Mouse (Mus musculus) right cerebral cortex, postnatal 36 days (tissue): ENCODE results near the gene Tmprss9.

Experiments
- DNase-seq, 2 experiments: peaks; one replicate each; pipeline ENCODE4 v3.0.0; 2022; ENCODE audit warnings: low spot score in 2 of 2, mixed read lengths in 1 of 2

The Tmprss9 gene

DNA sequence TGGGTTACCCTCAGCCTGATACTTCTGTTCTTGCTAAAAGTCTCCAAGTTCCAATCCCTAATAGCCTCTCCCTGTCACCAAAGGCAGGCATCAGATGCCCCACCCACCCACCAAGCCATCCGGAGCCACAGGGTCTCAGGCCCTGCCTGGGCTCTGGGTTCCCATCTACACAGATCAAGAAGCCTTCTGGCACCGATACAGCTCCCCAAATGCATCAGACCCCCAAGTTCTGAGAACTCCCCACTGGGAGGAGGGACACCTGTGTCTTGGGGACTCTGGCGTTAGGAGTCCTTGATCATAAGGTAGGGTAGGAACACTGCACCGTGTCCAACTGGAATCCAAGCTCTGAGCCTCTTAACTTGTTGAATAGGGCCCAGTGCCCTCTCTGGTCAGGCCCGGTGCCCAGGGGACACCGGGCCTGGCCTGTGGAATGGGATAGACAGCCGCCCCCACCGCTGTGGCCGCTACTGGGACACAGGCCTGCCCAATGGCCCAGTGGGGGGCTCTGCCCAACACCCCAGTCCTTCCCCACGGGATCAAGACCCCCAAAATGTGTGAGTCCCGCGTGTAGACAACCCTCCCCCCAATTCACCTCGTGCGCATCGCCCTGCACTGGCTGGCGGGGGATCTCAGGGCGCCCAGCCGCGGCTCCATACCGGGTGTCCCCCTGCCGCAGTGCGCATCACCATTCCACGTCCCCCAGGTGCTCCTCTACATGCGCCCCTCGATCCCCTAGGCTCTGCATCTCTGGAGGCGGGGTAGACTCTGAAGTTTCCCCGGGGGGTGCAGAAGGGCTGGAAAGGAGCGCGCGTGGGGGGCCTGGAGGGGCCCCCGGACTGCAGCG is 28.3 kb upstream of the Tmprss9 start:
- no peak for DNase-seq

DNA sequence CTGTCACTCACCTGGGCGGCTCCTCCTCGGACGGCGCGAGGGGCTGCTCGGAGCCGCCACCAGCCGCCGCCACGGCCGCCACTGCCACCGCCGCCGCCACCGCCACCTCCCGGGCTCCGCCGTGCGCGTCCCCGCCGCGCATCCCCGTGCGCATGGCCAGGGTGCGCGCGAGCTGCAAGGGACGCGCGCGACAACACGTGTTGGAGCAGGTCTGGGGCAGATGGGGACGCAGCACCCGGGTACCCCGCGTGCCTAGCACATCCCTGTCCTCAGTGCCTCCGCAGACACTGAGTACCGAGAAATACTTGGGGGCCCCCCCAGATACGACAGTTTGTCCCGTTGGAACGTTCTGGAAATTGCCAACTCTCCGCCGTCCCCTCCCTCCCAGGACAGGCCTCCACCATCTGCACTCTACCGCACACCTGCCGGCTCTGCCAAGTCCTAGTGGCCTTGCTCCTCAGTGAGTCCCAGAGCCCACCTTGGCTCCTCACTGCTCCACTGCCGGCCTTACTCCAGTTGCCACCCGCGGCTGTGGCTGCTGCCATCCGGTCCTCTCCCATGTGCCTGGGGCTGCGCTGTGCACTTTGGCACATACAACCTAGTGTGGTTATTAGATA is 27.6 kb upstream of the Tmprss9 start, which contains the start of gene Lingo3:
TSS of gene Lingo3 (minus strand) at position 109 of the 617 bp plus-strand sequence.
- DNase-seq, result peak; percentile 47 to 48

DNA sequence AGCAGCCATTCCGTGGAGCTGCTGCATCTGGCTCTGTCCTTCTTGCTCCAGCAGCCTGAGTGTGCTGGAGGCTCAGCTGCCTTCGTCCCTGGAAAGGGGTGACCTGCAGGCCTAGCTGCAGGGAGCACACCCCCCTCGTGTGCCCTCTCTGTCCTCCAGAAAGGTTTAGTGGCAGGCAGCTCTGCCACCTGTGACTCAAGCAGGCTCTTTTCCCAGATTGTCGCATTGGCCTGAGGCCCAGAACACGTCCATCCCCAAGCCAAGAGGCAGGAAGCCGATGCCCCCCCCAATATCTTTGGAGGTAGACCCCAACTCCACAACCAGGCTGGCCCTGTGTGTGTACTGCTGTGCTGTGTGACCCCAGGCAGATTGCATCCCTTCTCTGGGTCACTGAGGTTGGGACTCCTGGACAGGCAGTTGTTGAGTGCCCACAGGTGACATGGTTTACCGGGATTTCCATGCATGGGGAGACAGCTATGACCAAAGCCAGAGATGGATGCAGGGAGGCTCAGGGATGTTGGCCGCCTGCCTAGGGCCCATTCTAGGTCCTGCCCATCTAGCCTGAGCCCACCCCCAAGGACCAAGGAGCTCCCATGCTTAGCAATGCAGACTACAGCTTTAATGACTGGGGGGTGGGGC is 26.5 kb upstream of the Tmprss9 start:
- DNase-seq, result no peak

DNA sequence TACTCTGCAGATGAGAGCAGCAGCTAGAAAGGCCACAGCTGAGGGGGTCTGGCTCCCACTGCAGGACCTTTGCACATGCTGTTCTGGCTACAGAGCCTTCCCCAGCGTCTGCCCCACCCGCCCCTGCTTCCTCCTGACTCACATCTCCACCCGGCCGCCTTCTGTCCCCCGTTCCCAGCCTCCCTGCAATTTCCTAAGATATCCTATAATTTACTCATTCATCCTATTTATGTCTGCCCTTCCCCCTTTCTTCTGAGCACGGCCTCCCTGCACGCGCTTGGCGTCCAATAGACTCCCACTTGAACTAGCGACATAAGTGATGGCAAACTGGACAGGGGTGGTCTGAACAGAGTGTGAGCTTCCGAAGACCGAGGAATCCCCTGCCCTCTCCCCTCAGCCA is 25.9 kb upstream of the Tmprss9 start:
- peak; percentile 58 to 61 for DNase-seq

DNA sequence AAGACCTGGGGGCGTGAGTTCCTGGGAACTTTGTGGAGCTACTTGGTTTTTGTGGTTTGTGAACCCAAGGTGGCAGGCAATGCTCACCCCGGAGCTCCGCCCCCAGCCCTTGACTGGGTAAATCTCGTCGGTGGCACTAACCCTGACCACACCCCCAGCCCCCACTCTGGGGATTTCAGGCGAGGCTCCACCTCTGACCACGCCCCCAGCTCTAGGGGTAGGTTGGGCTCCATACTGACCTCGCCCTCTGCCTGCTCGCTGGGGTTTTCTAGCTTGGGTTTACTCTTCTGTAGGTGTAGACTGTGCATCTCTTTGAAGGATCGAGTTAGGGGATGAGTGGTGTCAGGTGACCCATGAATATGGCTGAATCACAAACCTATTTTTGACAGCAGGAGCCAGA is 23.1 kb upstream of the Tmprss9 start:
- DNase-seq, result no peak

DNA sequence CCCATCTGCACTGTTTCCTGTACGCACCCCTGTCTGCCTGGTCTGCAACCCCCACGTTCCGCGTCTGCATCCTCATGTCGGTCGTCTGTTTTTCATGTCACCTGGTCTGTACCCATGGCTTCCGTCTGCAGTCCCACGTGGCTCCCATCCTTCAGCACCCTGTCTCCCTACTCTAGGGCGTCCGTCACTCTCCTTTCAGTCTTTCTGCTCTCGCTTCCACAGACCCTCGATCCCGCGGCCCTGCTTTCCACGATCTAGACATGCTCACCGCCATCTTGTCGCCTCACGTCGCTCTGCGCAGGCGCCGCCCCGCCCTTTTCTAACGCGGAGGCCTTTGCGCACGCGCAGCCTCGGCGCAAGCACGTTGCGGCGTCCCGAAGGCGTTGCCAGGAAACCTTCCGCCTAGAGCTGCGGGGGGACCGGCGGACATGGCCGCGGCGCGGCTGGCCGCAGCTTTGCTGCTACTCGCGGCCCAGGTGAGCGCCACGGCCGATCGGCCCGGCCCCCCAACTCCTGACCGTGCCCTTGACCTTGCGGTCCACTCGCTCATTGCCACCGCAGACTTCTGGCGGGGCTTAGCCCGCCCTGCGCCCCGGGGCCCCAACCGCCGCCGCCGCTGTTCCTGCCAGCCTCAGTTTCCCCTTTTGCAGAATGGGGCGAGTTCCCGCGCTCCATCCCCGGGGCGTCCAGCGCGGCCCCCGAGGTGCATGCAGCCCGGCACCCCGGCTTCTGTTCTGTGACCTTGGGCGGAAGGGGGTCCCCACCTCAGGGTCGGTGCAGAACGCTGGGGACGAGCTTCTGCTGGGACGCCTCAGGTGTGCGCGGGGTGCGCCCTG is 16.5 kb upstream of the Tmprss9 start, which contains the start of the genes Lsm7 and Sppl2b:
TSS of gene Lsm7 (minus strand) at position 297 of the 836 bp plus-strand sequence.
TSS of gene Sppl2b (plus strand) at position 363 of the 836 bp plus-strand sequence.
- DNase-seq, result peak; percentile 90 to 94

DNA sequence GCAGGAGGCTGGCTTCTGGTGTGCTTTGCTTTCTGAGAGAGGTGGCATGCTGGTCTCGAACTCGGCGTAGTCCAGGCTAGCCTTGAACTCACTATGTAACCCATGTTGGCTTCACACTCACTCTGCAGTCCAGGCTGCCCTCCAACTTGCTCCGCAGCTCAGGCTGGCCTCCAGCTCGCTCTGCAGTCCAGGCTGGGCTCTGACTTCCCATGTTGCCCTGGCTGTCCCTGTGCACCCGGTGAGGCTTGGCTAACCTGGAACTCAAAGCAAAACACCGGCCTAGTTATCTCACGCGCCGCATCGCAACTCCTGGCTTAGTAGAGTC is 15.9 kb upstream of the Tmprss9 start:
- DNase-seq, result no peak

DNA sequence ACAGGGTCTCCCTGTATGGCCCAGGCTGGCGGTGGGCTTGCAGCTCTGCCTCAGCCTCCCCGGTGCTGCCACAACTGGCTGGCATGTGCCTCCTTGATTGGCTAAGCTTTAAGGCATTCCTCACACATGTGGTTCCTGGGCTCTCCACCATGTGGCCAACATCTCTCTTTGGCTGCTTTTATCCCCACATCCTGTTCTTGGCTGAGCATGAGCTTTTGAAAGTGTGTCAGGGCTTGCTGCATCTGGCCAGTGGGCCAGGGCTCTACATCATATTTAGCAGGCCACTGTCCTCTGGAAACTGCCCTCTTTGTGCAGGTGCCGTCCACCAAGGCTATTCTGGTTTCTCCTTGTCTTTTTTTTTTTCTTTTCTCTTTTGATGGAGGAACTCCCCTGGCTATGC is 15.4 kb upstream of the Tmprss9 start:
- DNase-seq, result no peak

DNA sequence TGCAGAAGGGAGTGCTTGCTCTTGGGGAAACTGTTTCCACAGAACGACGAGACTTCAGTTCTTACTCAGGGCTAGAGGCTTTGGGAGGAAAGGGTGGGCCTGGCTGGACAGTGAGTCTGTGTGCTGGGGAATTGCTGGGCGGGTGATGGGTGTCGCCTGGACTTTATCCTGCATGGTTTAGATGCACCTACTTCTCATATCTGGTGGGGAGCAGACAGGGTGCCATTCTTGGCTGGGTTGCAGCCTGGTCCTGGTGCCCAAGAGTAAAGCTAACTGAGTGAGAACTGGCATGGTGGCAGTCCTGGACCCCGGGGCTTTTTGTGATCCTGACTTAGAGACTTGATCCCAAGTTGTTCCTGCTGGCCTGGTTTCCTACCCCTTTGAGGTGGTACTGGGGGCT is 14.7 kb upstream of the Tmprss9 start:
- no peak for DNase-seq

DNA sequence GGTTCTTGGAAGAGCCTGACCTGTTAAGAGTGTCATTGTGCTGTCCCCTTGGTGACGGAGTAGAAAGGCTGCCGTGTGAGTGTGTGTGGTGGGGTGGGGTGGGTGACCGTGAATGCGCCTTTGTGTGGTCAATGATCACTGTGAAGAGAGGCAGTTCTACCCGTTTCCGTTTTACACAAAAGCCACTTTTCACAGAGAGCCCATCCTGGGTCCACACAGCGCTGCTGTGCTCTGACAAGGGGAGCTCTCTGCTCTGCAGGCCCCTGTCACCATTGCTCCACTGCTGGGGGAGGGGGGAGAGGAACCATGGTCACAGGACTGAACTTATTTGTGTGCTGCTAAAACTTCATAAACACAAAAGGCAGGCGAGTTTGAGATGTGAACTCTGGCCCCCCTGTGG is 14.3 kb upstream of the Tmprss9 start:
- DNase-seq, result no peak

DNA sequence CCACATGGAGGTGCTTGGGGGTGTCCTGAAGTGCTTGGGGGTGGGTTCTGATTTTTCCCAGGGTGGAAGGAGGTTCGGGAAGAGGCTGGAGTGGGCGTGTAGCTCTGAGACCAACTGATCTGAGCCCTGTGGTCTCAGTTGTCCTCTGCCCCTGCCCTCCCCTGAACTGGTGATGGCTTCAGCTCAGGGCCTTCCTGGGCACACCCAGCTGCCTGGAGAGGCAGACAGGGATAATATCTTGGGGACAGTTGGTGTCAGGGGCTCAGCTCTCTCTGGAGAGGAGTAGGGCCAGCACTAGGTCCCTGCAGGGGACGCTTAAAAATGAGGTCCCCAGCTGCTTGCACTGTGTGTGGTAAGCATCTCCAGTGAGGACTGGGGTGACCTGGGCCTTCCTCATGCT is 13.8 kb upstream of the Tmprss9 start:
- DNase-seq, result no peak

DNA sequence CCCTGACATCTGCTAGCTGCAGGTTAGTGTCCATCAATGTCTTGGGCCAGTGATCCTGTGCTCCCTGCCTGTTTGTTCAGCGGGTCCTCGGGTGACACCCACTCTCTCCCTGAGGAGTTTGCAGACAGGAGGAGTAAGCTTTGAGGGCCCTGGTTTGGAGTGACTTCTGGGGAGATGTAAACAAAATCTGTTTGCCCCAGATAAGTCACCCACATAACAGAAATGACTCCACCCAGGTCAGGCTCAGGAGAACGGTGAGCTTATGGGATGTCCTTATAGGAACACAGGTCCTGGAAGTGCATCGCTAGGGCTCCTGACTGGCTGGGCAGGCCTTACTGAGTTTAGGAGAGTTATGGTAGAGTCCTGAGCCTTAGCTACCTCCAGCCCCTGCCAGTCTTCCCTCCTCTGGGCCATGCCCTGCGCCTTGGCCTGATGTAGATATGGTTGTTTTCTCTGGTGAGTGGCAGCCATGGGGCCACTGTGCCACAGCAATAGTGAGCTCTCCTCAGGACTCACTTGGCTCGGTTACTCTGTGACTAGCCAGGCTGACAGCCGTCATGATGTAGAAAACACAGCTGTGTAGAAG is 13.2 kb upstream of the Tmprss9 start:
- DNase-seq, result no peak

DNA sequence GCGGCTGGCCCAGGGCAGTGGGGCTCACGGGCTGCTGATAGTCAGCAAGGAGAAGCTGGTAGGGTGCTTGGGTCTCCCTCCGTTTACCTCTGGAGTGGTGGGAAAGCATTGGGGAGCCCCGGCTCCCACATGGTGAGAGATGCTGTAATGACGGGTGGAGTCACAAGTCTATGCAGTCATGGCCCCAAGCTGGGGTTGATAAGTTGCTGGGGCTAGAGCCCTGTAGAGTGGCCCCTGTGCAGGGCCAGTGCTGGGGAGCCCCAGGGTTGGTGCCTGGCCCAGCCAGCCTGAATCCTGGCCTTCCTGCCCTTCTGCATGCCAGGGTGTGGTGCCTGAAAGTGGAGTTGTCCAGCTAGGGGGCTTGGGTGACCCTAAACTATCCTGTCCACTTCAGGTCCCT is 9.3 kb upstream of the Tmprss9 start:
- no peak for DNase-seq

DNA sequence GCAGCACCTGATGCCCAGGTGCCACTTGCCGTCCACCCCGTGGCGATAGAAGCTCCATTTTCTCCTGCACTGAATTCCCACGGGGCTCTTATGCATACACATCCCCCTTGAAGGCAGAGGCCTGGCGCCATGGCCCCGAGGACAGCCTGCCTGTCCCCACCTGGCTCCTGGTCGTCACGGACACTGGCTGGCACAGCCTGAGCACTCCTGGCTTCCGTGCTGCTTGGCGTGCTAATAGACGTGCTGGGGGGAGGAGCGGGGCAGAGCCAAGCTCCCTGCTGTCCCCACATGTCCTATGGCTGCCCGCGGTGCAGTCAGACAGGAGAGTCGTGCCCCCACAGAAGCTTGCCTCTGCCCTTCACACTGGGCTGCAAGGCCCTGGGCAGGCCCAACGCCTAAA is 7.2 kb upstream of the Tmprss9 start:
- no peak for DNase-seq

DNA sequence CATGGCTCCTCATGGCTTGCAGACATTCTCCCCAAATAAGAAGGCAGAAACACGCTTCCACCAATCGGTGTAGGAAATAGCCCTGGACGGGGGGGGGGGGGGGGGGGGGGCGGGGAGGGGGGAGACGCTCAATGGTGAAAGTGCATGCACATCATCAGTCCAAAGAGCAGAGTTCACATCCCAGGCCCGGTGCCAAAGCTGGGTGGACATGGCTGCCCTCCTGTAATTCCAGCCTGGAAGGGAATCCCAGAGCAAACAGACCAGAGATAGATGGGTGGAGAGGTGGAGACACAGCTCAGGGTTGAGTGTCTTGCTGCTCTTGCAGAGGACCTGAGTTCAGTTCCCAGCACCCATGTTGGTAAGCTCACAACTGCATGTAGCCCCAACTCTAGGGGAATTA is 655 bp upstream of the Tmprss9 start:
- DNase-seq, result no peak

DNA sequence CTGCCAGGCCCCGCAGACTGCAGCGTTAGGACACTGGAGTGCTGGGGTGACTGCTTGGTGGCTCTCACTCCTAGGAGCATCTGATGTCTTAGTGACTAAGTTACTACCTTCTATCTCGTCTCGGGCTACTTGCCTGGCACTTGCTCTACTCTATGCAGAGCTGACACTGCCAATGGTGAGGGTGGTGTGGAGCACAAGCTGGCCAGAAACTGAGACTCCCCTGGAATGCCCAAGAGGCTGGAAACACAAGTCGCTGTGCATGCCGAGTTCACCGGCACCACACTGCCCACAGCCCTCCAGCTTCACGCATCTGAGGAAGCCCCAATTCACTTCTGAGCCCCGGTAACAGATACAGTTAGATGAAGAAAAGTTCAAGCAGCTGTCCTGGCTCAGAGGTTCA is 2.4 kb downstream of the Tmprss9 start:
- DNase-seq, result no peak

DNA sequence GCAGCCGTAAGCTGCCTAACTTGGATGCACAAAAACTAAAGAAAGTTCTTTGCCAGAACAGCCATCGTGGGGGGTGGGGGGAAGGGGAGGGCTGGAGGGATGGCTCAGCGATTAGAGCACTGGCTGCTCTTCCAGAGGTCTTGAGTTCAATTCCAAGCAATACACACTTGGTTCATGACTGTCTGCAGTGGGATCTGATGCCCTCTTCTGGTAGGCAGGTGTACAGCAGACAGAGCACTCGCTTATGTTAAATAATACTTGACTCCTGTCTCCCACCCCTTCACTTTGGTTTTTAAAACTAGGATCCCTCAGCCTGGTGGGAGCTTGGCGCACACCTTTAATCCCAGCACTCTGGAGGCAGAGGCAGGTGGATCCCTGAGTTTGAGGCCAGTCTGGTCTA is 4.4 kb downstream of the Tmprss9 start:
- DNase-seq, result no peak

DNA sequence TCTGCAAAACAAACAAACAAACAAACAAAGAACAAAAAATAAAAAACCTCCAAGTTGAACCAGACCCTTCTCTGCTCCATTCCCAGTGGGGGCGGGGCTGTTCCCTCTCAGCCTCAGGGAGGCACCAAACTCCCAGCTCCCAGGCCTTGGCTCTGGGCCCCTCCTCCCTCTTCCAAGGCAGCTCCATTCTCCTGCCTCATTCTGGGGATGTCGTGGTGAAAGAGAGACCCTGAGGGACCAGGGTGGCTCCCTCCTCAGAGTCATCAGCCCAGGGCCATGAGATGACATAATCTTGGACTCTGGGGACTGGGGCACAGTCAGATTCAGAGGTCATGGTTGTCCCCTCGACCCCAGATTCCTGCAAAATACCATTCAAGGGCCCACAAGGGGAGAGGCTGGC is 4.9 kb downstream of the Tmprss9 start:
- DNase-seq, result no peak

DNA sequence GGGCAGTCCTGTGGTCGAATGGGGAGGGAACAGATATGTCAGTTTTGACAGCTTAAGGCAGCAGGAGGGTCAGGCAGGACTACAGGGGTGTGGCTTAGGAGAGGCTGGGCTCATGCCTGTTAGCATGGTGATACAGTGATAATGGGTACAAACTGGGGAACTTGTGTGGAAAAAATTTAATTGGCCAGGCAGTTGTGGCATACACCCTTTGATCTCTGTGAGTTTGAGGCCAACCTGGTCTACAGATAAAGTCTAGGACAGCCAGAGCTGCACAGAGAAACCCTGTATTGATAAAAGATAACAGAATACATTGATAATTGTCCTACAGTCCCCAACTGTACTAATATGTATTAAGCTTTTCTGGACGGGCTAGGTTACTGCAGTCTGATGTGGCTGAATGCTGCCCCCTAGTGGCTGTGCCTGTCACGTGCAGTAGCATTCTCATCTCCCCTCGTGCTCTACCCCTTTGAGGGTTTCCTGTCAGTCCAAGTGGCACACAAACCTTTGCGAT is 8.5 kb downstream of the Tmprss9 start:
- no peak for DNase-seq

DNA sequence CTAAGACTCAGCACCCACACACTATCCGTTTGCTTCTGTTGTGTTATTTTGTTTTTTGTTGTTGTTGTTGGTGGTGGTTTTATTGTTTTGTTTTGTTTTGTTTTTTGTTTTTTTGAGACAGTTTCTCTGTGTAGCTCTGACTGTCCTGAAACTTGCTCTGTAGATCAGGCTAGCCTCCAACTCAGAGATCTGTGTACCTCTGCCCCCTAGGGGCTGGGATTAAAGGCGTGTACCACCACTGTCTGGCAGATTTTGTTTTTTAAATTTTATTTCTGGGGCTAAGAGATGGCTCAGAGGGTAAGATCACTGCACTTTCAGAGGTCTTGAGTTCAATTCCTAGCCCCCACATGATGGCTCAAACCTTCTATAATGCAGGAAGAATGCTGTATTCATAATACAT is 9.3 kb downstream of the Tmprss9 start:
- DNase-seq, result no peak

DNA sequence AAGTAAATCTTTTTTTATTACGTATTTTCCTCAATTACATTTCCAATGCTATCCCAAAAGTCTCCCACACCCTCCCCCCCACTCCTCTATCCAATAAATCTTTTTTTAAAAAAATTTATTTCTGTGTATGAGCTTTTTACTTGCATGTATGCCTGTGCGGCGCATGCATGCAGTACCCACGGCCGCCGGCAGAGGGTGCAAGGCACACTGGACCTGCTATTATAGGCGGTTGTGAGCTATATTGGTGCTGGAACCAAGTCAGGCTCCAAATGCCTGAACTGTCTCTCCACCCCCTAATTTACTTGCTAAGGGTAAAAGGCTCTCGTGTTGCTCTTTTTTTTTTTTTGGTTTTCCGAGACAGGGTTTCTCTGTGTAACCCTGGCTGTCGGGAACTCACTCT is 9.7 kb downstream of the Tmprss9 start:
- DNase-seq, result peak in 1 of 2 experiments; percentile 59
